Mouse (Mus musculus): ENCODE results near the gene St8sia1.

Gene St8sia1

GRCm38 (mm10) chr6:142862265-142862664 is 102.0 kb downstream of the St8sia1 start:
- no peak for DNase-seq

- no peak for DNase-seq
Observed at GRCm38 (mm10) chr6:142860396-142860795, 103.9 kb downstream of the St8sia1 start.

- DNase-seq: no peak
Observed at GRCm38 (mm10) chr6:142859946-142860345, 104.3 kb downstream of the St8sia1 start.

- no peak for DNase-seq
Observed at GRCm38 (mm10) chr6:142858937-142859336, 105.3 kb downstream of the St8sia1 start.

- DNase-seq: no peak
Observed at GRCm38 (mm10) chr6:142856258-142856874, 107.9 kb downstream of the St8sia1 start.

- no peak for DNase-seq
Observed at GRCm38 (mm10) chr6:142855761-142856160, 108.5 kb downstream of the St8sia1 start.

GRCm38 (mm10) chr6:142852419-142853377 is 111.6 kb downstream of the St8sia1 start:
- no peak for DNase-seq

GRCm38 (mm10) chr6:142850436-142850835 is 113.8 kb downstream of the St8sia1 start:
- no peak for DNase-seq

GRCm38 (mm10) chr6:142849326-142849725 is 114.9 kb downstream of the St8sia1 start:
- no peak for DNase-seq

- DNase-seq: no peak
Observed at GRCm38 (mm10) chr6:142847914-142848674, 116.2 kb downstream of the St8sia1 start.

- no peak for DNase-seq
Observed at GRCm38 (mm10) chr6:142846855-142847254, 117.4 kb downstream of the St8sia1 start.

GRCm38 (mm10) chr6:142845066-142845465 is 119.2 kb downstream of the St8sia1 start:
- no peak for DNase-seq

- DNase-seq: no peak
Observed at GRCm38 (mm10) chr6:142844061-142844460, 120.2 kb downstream of the St8sia1 start.

GRCm38 (mm10) chr6:142838501-142838900 is 125.8 kb downstream of the St8sia1 start:
- no peak for DNase-seq

GRCm38 (mm10) chr6:142837326-142837725 is 126.9 kb downstream of the St8sia1 start:
- DNase-seq: no peak

- DNase-seq: peak; percentile 53
Observed at GRCm38 (mm10) chr6:142835726-142836125, 128.5 kb downstream of the St8sia1 start.

GRCm38 (mm10) chr6:142834911-142835310 is 129.3 kb downstream of the St8sia1 start:
- no peak for DNase-seq

- no peak for DNase-seq
Observed at GRCm38 (mm10) chr6:142831706-142832105, 132.5 kb downstream of the St8sia1 start.

GRCm38 (mm10) chr6:142831243-142831642 is 133.0 kb downstream of the St8sia1 start:
- DNase-seq: peak; percentile 23

GRCm38 (mm10) chr6:142830221-142830620 is 134.0 kb downstream of the St8sia1 start:
- DNase-seq: no peak

GRCm38 (mm10) chr6:142825449-142825848 is 138.8 kb downstream of the St8sia1 start:
- DNase-seq: no peak

- no peak for DNase-seq
Observed at GRCm38 (mm10) chr6:142823008-142823787, 141.1 kb downstream of the St8sia1 start.
